Mouse (Mus musculus) gastrocnemius, adult 8-10 months (tissue): ENCODE results near the gene Crygs. TPM values are rescaled to one million over a fixed set of nuclear protein-coding genes. Genes with fewer than 3 reads are reported as not detected.
"Not testable (repeated sequence)": the region's sequence is repeated elsewhere in the genome, so short reads cannot be mapped to it uniquely, and the experiment has no call there.

Experiments used
- DNase-seq, 2 experiments: peaks; one replicate each; pipeline ENCODE4 v3.0.0; 2022; ENCODE audit warnings: low spot score in 2 of 2
- total RNA-seq, 4 experiments: library from RNA; stranded (reverse); gene quantifications; 2 replicates each; pipeline ENCODE4 v1.2.4; 2022

Gene Crygs
- total RNA-seq, 4 experiments from 2014 or later = not detected

GRCm38 (mm10) chr16:22789908-22790367 is 21.4 kb downstream of the Crygs start:
- DNase-seq = no peak

- no peak for DNase-seq
Measured at GRCm38 (mm10) chr16:22782686-22783085, 28.7 kb downstream of the Crygs start.

- DNase-seq = no peak
Measured at GRCm38 (mm10) chr16:22779228-22779835, 32.0 kb downstream of the Crygs start.

GRCm38 (mm10) chr16:22778296-22778695 is 33.1 kb downstream of the Crygs start:
- not testable (repeated sequence) for DNase-seq

- no peak for DNase-seq
Measured at GRCm38 (mm10) chr16:22775471-22775985, 35.8 kb downstream of the Crygs start.

GRCm38 (mm10) chr16:22768661-22769060 is 42.7 kb downstream of the Crygs start:
- no peak for DNase-seq

- DNase-seq = no peak
Measured at GRCm38 (mm10) chr16:22767405-22767804, 44.0 kb downstream of the Crygs start.

- no peak for DNase-seq
Measured at GRCm38 (mm10) chr16:22766738-22767211, 44.6 kb downstream of the Crygs start.

- DNase-seq = no peak
Measured at GRCm38 (mm10) chr16:22765531-22765930, 45.8 kb downstream of the Crygs start.

Other genes with a start within 250 kb of the Crygs start
- under 1 TPM; 0.07 to 0.75 (median 0.22) TPM for gene Dgkg, start 154.4 kb downstream of the Crygs start, total RNA-seq
- gene Tbccd1, start 46.1 kb upstream of the Crygs start, total RNA-seq = 1 to 10 TPM; 7.3 to 8.4 (median 7.9) TPM
- gene Dnajb11, start 46.3 kb upstream of the Crygs start, total RNA-seq = 10 to 100 TPM; 35.9 to 41.6 (median 37.0) TPM
- gene Ahsg, start 79.7 kb upstream of the Crygs start, total RNA-seq = 1 to 10 TPM in 1 of 4 experiments, not detected in 3; 3.5 TPM
- gene Fetub, start 106.8 kb upstream of the Crygs start, total RNA-seq = under 1 TPM in 1 of 4 experiments, not detected in 3; 0.62 TPM
- not detected for gene Hrg, start 139.5 kb upstream of the Crygs start, total RNA-seq
- under 1 TPM in 2 of 4 experiments, not detected in 2; 0.25 to 0.62 TPM for gene Kng2, start 217.9 kb upstream of the Crygs start, total RNA-seq
- under 1 TPM in 1 of 4 experiments, not detected in 3; 0.70 TPM for gene Kng1, start 246.3 kb upstream of the Crygs start, total RNA-seq